Mouse (Mus musculus) lung, embryonic 16.5 days (tissue): ENCODE measurements at regions not wholly inside any gene's neighbourhood (a gene's known extent, or its start where the extent isn't known, plus 50 kb on each side); places are given as distances from the start of the nearest gene placed in this dataset.
"Not testable (repeated sequence)": the region's sequence is repeated elsewhere in the genome, so short reads cannot be mapped to it uniquely, and the experiment has no call there.

Experiments used
- ATAC-seq: fragments of 200-750 bp; cut with Nextera tagmentation; 2 replicates; pipeline ENCODE4 v1.8.0; 2017; ENCODE audit warnings: low read depth, mild to moderate bottlenecking, moderate library complexity
- H3K27ac ChIP-seq: fragments of 300-500 bp; sonication (generic); 2 replicates; pipeline ENCODE4 v1.5.1; 2014; ENCODE audit warnings: mild to moderate bottlenecking, control low read depth, low read length
- H3K27me3 ChIP-seq: fragments of 300-500 bp; sonication (generic); 2 replicates; pipeline ENCODE4 v1.6.1; 2014; ENCODE audit warnings: low read depth, low read length, mixed read lengths; ENCODE audit not compliant: control insufficient read depth, insufficient read depth
- H3K36me3 ChIP-seq: fragments of 300-500 bp; sonication (generic); 2 replicates; pipeline ENCODE4 v1.6.1; 2014; ENCODE audit warnings: low read length; ENCODE audit not compliant: control insufficient read depth, insufficient read depth
- H3K4me1 ChIP-seq: fragments of 300-500 bp; sonication (generic); replicated peaks from 2 replicates; pipeline ENCODE4 v1.6.1; 2014; ENCODE audit warnings: low read length, mixed read lengths; ENCODE audit not compliant: control insufficient read depth, insufficient read depth
- H3K4me2 ChIP-seq: fragments of 300-500 bp; sonication (generic); 2 replicates; pipeline ENCODE4 v1.6.1; 2014; ENCODE audit warnings: low read depth, low read length, control low read depth
- H3K4me3 ChIP-seq: fragments of 300-500 bp; sonication (generic); 2 replicates; pipeline ENCODE4 v1.5.1; 2014; ENCODE audit warnings: mild to moderate bottlenecking, low read length, control low read depth
- H3K9ac ChIP-seq: fragments of 300-500 bp; sonication (generic); 2 replicates; pipeline ENCODE4 v1.6.1; 2014; ENCODE audit warnings: low read length, control low read depth
- H3K9me3 ChIP-seq: fragments of 300-500 bp; sonication (generic); 2 replicates; pipeline ENCODE4 v1.6.1; 2016; ENCODE audit warnings: low read length; ENCODE audit not compliant: control insufficient read depth
- WGBS: fragments of 180-500 bp; shearing (Covaris S2); extraction: QIAGEN DNeasy Blood & Tissue Kit; methylation state at CpG from one replicate; pipeline ENCODE4 v1.1.7; 2014; 5-methylcytosine and 5-hydroxymethylcytosine counted together

DNA sequence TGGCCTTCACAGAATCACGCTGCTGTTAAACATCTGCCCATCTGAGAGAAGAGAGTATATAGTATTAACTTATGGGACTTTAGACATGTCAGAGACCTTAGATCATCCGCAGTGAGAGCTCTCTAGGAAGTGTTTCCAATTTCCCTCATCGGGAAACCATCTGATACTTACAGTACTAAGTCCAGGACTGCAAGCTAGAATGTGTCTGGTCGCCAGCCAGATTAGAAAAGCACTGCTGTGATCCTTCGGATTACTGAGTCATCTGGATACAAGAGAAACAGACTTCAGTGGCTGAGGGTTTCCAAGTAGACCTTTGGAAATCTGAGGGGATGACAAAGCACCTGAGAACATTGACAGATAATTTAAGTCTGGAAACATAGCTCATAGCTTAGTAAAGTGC, 839.4 kb downstream of the Diaph3 start:
- Histone ChIP-seq H3K27me3 (no peaks in the 10 kb centered on the region), H3K9ac (no peak overlapping the region), H3K4me2 (no peak overlapping the region), H3K36me3 (no peaks in the 10 kb centered on the region), H3K27ac (no peak overlapping the region), H3K4me3 (no peak overlapping the region), H3K4me1 (no peaks in the 10 kb centered on the region), H3K9me3 (no peaks in the 10 kb centered on the region)
- no peak for ATAC-seq
- WGBS: 79% methylated on average over 5 of the region's 5 CpGs

DNA sequence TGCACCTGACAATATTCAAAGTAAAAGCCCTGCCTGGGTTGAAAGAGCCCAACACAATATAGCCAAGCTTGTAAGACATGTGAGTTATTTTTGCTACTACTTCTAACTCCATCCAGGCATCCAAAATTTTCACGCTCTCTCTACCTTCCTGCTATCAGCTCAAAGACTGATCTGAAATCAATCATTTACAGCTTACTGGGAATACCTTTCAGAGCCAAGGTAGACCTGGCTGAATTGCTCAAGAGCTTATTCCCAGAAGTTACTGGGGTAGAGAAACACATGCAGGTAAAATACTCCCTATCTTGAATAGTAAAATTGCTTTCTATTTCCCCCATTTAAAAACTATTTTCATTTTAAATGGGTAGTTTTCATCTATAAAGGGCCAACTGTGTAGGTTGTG, 840.2 kb downstream of the Diaph3 start:
- no peaks in the 10 kb centered on the region for H3K36me3 ChIP-seq
- no peaks in the 10 kb centered on the region for H3K27me3 ChIP-seq
- no peak overlapping the region for H3K4me2 ChIP-seq
- no peak overlapping the region for H3K4me3 ChIP-seq
- WGBS: 76% methylated on average over 1 of the region's 1 CpGs
- H3K4me1 ChIP-seq: no peaks in the 10 kb centered on the region
- no peak overlapping the region for H3K9ac ChIP-seq
- no peak overlapping the region for H3K27ac ChIP-seq
- H3K9me3 ChIP-seq: no peaks in the 10 kb centered on the region
- no peak for ATAC-seq

DNA sequence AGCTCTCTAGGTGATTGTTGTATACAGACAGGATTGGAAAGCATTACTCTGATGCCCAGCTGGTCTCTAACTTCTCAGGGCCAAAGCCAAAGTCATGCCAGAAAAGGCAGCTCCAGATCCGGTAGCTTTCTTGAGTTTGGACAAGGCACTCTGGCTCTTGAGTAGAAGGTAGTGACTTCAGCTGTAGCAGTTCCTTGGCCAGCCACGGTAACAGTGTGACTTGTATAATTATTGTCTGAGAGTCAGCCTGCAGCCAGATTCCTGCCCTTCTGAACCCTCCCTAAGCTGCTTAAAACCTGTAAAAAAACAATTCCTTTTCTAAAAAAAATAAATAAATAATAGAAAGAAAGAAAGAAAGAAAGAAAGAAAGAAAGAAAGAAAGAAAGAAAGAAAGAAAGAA, 843.0 kb downstream of the Diaph3 start:
- Histone ChIP-seq H3K4me3 (no peak overlapping the region), H3K27ac (no peak overlapping the region), H3K4me2 (no peak overlapping the region), H3K4me1 (no peaks in the 10 kb centered on the region), H3K9me3 (no peaks in the 10 kb centered on the region), H3K36me3 (no peaks in the 10 kb centered on the region), H3K27me3 (no peaks in the 10 kb centered on the region), H3K9ac (no peak overlapping the region)
- WGBS: 60% methylated on average over 2 of the region's 2 CpGs
- no peak for ATAC-seq

DNA sequence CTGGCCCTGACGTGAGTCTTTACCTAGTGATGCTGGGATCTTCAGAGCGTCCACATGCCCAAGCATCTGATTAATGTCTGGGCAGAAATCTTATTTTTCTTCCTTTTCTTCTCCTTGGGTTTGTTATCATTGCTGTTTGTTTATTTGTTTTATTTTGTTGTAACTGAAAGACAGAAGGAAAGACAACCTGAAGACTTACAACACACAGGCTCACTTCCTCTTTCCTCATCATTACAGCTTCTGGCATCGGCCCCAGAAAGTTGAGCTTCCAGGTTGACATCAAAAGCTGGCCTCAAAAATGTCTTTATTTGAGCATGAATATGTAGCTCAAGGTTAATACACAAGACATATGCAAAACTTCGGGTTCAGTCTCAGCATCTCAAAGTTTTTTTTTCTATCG, 846.4 kb downstream of the Diaph3 start:
- not testable (repeated sequence) for H3K27me3 ChIP-seq, H3K27ac ChIP-seq, H3K4me1 ChIP-seq, H3K9me3 ChIP-seq, ATAC-seq, H3K4me3 ChIP-seq, H3K4me2 ChIP-seq, H3K36me3 ChIP-seq, H3K9ac ChIP-seq
- WGBS: 73% methylated on average over 5 of the region's 5 CpGs

DNA sequence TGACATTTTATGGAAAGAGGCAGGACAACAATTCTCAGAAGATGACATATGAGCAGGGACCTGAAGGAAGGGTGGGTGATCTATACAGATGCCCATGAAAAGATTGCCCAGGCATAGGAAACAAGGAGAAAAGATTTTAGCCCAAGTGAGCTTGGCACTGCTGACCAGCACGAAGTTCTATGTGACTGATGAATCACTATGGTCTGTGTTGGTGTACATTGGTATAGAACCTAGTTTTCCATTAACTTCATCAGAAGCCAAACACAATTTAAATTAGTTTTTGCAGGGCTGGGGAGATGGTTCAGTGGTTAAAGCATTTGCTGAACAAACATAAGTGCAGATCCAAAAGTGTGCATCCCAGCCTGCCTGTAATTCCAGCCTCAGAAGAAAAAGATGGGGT, 847.2 kb downstream of the Diaph3 start:
- no peaks in the 10 kb centered on the region for H3K36me3 ChIP-seq
- H3K4me3 ChIP-seq: no peak overlapping the region
- no peak overlapping the region for H3K4me2 ChIP-seq
- no peaks in the 10 kb centered on the region for H3K9me3 ChIP-seq
- no peaks in the 10 kb centered on the region for H3K27me3 ChIP-seq
- no peak overlapping the region for H3K27ac ChIP-seq
- H3K4me1 ChIP-seq: no peaks in the 10 kb centered on the region
- no peak overlapping the region for H3K9ac ChIP-seq
- WGBS: 79% methylated on average over 1 of the region's 1 CpGs
- no peak for ATAC-seq

DNA sequence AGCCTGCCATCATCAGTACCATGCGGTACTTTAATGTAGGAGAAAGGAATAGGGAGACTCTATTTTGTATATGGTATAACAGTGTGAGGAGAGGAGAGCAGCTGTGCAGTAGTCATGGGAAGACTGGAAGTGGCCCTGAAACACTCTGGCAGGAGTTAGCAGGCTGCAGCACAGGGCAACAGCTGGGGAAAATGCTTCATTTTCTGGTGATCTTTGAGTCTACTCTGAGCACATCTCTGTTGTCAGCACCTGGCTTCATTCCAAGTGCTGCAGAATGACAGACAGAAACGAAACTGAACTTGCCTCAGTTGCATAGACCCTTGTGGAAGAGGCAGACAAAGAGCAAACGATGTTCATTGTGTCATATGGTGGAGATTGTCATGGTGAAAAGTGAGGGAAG, 847.7 kb downstream of the Diaph3 start:
- peak; percentile 45; the same call in 1 of the 2 replicates for ATAC-seq
- no peaks in the 10 kb centered on the region for H3K36me3 ChIP-seq
- no peaks in the 10 kb centered on the region for H3K9me3 ChIP-seq
- no peak overlapping the region for H3K4me3 ChIP-seq
- 50% methylated on average over 3 of the region's 3 CpGs for WGBS
- H3K27me3 ChIP-seq: no peaks in the 10 kb centered on the region
- no peak overlapping the region for H3K9ac ChIP-seq
- no peaks in the 10 kb centered on the region for H3K4me1 ChIP-seq
- H3K4me2 ChIP-seq: no peak overlapping the region
- no peak overlapping the region for H3K27ac ChIP-seq

DNA sequence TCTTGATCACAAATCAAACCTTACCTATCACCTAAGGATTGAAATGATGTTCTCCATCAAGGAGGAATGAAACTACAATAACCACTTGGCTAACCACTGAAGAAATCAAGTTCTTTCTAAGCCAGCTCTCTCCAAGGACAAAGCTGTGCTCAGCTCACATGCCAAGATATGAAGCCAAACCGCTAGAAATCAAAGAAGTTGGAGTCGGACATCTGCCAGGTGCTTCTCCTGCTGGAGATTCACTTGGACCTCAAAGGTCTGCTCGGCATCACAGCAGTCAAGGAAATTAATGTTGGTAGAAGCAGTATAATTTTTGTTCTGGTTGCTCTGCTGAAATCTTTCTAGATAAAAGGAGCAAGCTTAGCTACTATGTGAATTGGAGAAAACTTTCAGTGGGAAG, 850.5 kb downstream of the Diaph3 start:
- Histone ChIP-seq H3K9me3 (no peaks in the 10 kb centered on the region), H3K36me3 (no peaks in the 10 kb centered on the region), H3K4me1 (no peaks in the 10 kb centered on the region), H3K27ac (no peak overlapping the region), H3K4me3 (no peak overlapping the region), H3K27me3 (no peaks in the 10 kb centered on the region), H3K9ac (no peak overlapping the region), H3K4me2 (no peak overlapping the region)
- ATAC-seq: no peak
- WGBS: 93% methylated on average over 3 of the region's 3 CpGs

DNA sequence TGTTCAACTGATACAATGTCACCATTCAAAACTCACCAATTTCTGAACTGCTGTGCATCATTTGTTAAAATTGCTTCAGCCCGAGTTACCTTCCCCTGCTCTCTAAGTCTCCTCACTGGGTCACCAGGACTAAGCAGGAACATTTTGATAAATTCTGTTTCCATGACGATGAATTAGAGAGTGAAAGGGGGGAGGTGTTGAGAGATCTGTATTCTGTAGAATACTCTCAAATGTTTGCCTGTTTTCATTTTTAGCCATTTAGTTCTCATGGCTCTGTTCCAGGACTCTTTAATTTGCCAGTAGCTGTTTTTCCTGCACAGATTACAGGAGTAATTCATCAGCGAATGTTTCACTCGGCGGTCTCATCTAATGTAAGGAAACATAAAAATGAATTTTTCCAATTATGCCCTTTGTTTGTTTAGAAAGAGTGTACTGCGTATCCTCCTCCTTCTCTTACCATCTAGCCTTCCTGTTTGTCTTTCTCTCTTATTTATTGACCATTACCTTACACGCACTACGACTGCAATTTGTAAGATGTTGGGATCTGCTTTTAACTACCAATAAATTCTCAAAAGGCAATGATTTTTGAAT, 879.3 kb downstream of the Diaph3 start:
- Histone ChIP-seq H3K9me3 (no peaks in the 10 kb centered on the region), H3K4me2 (0 out of 2 replicates have a peak overlapping the region, but pooled peaks have one; percentile 15), H3K27ac (no peak overlapping the region), H3K9ac (no peak overlapping the region), H3K27me3 (no peaks in the 10 kb centered on the region), H3K36me3 (no peaks in the 10 kb centered on the region), H3K4me1 (no peaks in the 10 kb centered on the region), H3K4me3 (no peak overlapping the region)
- 27% methylated on average over 8 of the region's 8 CpGs for WGBS
- ATAC-seq: 0 out of 2 replicates have a peak, but pooled peaks have one; percentile 28

DNA sequence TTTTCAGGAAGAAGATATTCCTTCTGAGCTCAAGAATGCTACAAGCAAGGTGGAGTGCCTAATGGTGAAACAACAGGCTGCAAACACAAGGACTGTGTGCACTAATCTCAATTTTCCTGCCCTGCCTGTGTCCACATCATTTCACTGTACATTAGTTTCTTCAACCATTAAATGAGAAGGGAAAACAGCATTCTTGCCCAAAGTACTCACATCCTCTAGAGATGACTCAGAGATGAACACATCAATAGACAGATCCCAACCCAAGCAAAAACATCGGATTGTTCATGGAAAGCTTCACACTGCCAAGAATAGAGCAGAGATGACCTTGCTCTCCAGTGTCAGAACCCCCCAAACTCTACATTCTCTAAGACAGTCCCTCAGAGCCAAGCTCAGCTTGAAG, 886.8 kb downstream of the Diaph3 start:
- Histone ChIP-seq H3K4me1 (no peaks in the 10 kb centered on the region), H3K27me3 (no peaks in the 10 kb centered on the region), H3K4me3 (no peak overlapping the region), H3K9ac (no peak overlapping the region), H3K36me3 (no peaks in the 10 kb centered on the region), H3K4me2 (no peak overlapping the region), H3K9me3 (no peaks in the 10 kb centered on the region), H3K27ac (no peak overlapping the region)
- no peak for ATAC-seq
- WGBS: 32% methylated on average over 1 of the region's 1 CpGs

DNA sequence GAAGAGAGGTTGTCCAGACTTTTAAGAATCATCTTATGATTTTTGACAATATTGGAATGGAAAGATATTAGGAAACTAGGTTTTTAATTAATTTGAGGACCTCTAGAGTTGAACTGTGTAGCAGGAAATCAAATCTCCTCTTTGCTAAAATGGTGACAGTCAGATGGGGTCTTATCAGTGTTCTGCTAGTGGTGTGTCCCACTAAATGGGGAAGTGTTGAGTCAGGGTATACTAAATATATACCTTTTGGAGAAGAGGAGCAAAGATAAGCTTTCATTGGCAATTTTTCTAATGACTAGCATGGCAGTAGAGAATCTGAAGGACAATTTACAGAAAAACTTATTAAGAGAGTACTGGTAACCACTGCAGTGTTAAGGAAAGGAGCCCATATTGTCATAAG, 889.4 kb downstream of the Diaph3 start:
- Histone ChIP-seq H3K9ac (no peak overlapping the region), H3K27me3 (no peaks in the 10 kb centered on the region), H3K4me3 (no peak overlapping the region), H3K4me1 (no peaks in the 10 kb centered on the region), H3K36me3 (no peaks in the 10 kb centered on the region), H3K4me2 (no peak overlapping the region), H3K9me3 (no peaks in the 10 kb centered on the region), H3K27ac (no peak overlapping the region)
- ATAC-seq: no peak
